ENCODE assay signal across 7 mouse cellular contexts in genomic region chr7:92904285-92904684, GRCm38 (mm10). TPM values are rescaled to one million over a fixed set of nuclear protein-coding genes. Genes with fewer than 3 reads are reported as not detected.
DNase-seq lines count a peak whose midpoint lies in the region; ATAC-seq and TF ChIP-seq lines count a peak whose summit lies in the region.
"Not testable (repeated sequence)": the region's sequence is repeated elsewhere in the genome, so short reads cannot be mapped to it uniquely, and the experiment has no call there.

No protein-coding gene starts in this region.

- 51% methylated on average over 7 of the region's 7 CpGs for WGBS in forebrain, embryonic 14.5 days
- WGBS in heart, embryonic 12.5 days = 46% methylated on average over 7 of the region's 7 CpGs
- 57% methylated on average over 7 of the region's 7 CpGs for WGBS in hindbrain, embryonic 13.5 days
- WGBS in intestine, embryonic 16.5 days = 54% methylated on average over 7 of the region's 7 CpGs
- 25% methylated on average over 7 of the region's 7 CpGs for WGBS in lung, postnatal 0 days
- 73% methylated on average over 7 of the region's 7 CpGs for WGBS in midbrain, embryonic 11.5 days

- TF ChIP-seq EP300 in lung, postnatal 0 days (IDR thresholded peaks at IDR 0.05) = not testable (repeated sequence)

- H3K9ac ChIP-seq in forebrain, embryonic 14.5 days (ENCODE audit: low read length); heart, embryonic 12.5 days; hindbrain, embryonic 13.5 days; intestine, embryonic 16.5 days (ENCODE audit: low read depth, low read length); lung, postnatal 0 days (replicated peaks; ENCODE audit: low read depth); midbrain, embryonic 11.5 days (ENCODE audit: low read length): not testable (repeated sequence)

- not testable (repeated sequence) for H3K9me3 ChIP-seq in forebrain, embryonic 14.5 days (replicated peaks; ENCODE audit: control insufficient read depth, low read length); heart, embryonic 12.5 days (replicated peaks); hindbrain, embryonic 13.5 days; intestine, embryonic 16.5 days (ENCODE audit: control insufficient read depth, low read length); lung, postnatal 0 days (ENCODE audit: low read length); midbrain, embryonic 11.5 days (ENCODE audit: control insufficient read depth, low read length)

- H3K36me3 ChIP-seq in forebrain, embryonic 14.5 days (ENCODE audit: control insufficient read depth, insufficient read depth, low read length); heart, embryonic 12.5 days; hindbrain, embryonic 13.5 days; intestine, embryonic 16.5 days (ENCODE audit: control insufficient read depth, insufficient read depth, low read length); lung, postnatal 0 days (ENCODE audit: insufficient read depth, low read length); midbrain, embryonic 11.5 days (ENCODE audit: control insufficient read depth, insufficient read depth, low read length): not testable (repeated sequence)

- not testable (repeated sequence) for H3K4me3 ChIP-seq in forebrain, embryonic 14.5 days (ENCODE audit: low read depth, low read length); heart, embryonic 12.5 days; hindbrain, embryonic 13.5 days; intestine, embryonic 16.5 days (ENCODE audit: low read length); lung, postnatal 0 days (ENCODE audit: low read depth, low read length); midbrain, embryonic 11.5 days (ENCODE audit: low read depth, low read length)

- ATAC-seq in forebrain, embryonic 14.5 days = peak; percentile 14; the same call in 1 of the 2 replicates
- peak; percentile 64 for ATAC-seq in heart, embryonic 12.5 days (ENCODE audit: insufficient number of reproducible peaks, low FRiP score)
- ATAC-seq in hindbrain, embryonic 13.5 days (ENCODE audit: low FRiP score) = peak; percentile 12; the same call in 1 of the 2 replicates
- ATAC-seq in intestine, embryonic 16.5 days = peak; percentile 38; the same call in 1 of the 2 replicates
- ATAC-seq in lung, postnatal 0 days = peak; percentile 43; the same call in 1 of the 2 replicates
- peak; percentile 22; the same call in 1 of the 2 replicates for ATAC-seq in midbrain, embryonic 11.5 days (ENCODE audit: low FRiP score)

- not testable (repeated sequence) for H3K4me1 ChIP-seq in forebrain, embryonic 14.5 days (ENCODE audit: control insufficient read depth, insufficient read depth, low read length); heart, embryonic 12.5 days (replicated peaks); hindbrain, embryonic 13.5 days (replicated peaks); intestine, embryonic 16.5 days (ENCODE audit: control insufficient read depth, insufficient read depth, low read length); lung, postnatal 0 days (ENCODE audit: insufficient read depth, low read depth, low read length); midbrain, embryonic 11.5 days (ENCODE audit: control insufficient read depth, insufficient read depth, low read length)

- H3K27ac ChIP-seq in forebrain, embryonic 14.5 days (ENCODE audit: low read depth, low read length); heart, embryonic 12.5 days (ENCODE audit: poor library complexity, severe bottlenecking); hindbrain, embryonic 13.5 days; intestine, embryonic 16.5 days (ENCODE audit: low read length); lung, postnatal 0 days (ENCODE audit: low read length); midbrain, embryonic 11.5 days (ENCODE audit: low read depth, low read length): not testable (repeated sequence)

- DNase-seq in forebrain, embryonic 14.5 days (ENCODE audit: low spot score); lung, postnatal 0 days (ENCODE audit: low spot score); midbrain, embryonic 11.5 days (ENCODE audit: low spot score, missing footprints): not testable (repeated sequence)
- DNase-seq in retina, embryonic 14.5 days (ENCODE audit: low spot score) = peak; percentile 17

- TF ChIP-seq CTCF in lung, postnatal 0 days (IDR thresholded peaks at IDR 0.05) = not testable (repeated sequence)

- H3K4me2 ChIP-seq in forebrain, embryonic 14.5 days (ENCODE audit: low read length); heart, embryonic 12.5 days; hindbrain, embryonic 13.5 days; intestine, embryonic 16.5 days (ENCODE audit: low read depth, low read length); lung, postnatal 0 days (replicated peaks; ENCODE audit: low read depth, low read length); midbrain, embryonic 11.5 days: not testable (repeated sequence)

- H3K27me3 ChIP-seq in forebrain, embryonic 14.5 days (replicated peaks; ENCODE audit: control insufficient read depth, insufficient read depth, low read length); heart, embryonic 12.5 days (replicated peaks); hindbrain, embryonic 13.5 days; intestine, embryonic 16.5 days (replicated peaks; ENCODE audit: control insufficient read depth, insufficient read depth, low read length); lung, postnatal 0 days (replicated peaks; ENCODE audit: insufficient read depth, low read length); midbrain, embryonic 11.5 days (ENCODE audit: control insufficient read depth, insufficient read depth, low read length): not testable (repeated sequence)

RNA-seq across cellular contexts. Expression of gene Prcp, which starts 30.0 kb away (rescaled TPM):
- 14.5 and 17.0 TPM in 2 replicates for polyA plus RNA-seq in forebrain, embryonic 14.5 days (2014; fragmentation: Nextera tagmentation; extraction: Ambion mirVana)
- polyA plus RNA-seq in heart, embryonic 12.5 days (2016; fragmentation: Nextera tagmentation; extraction: Ambion mirVana) = 19.3 and 19.6 TPM in 2 replicates
- polyA plus RNA-seq in hindbrain, embryonic 13.5 days (2015; fragmentation: Nextera tagmentation; extraction: Ambion mirVana) = 20.2 and 23.1 TPM in 2 replicates
- polyA plus RNA-seq in intestine, embryonic 16.5 days (2015; fragmentation: Nextera tagmentation; extraction: Ambion mirVana) = 22.8 and 25.3 TPM in 2 replicates
- polyA plus RNA-seq in lung, postnatal 0 days (2015; fragmentation: Nextera tagmentation; extraction: Ambion mirVana) = 30.0 and 34.9 TPM in 2 replicates
- polyA plus RNA-seq in midbrain, embryonic 11.5 days (2014; fragmentation: Nextera tagmentation; extraction: Ambion mirVana) = 19.4 and 19.6 TPM in 2 replicates

RNA-seq across cellular contexts. Expression of gene Ddias, which starts 30.2 kb away (rescaled TPM):
- polyA plus RNA-seq in forebrain, embryonic 14.5 days (2014; fragmentation: Nextera tagmentation; extraction: Ambion mirVana) = 9.5 and 10.9 TPM in 2 replicates
- 11.6 and 12.6 TPM in 2 replicates for polyA plus RNA-seq in heart, embryonic 12.5 days (2016; fragmentation: Nextera tagmentation; extraction: Ambion mirVana)
- polyA plus RNA-seq in hindbrain, embryonic 13.5 days (2015; fragmentation: Nextera tagmentation; extraction: Ambion mirVana) = 5.7 and 6.3 TPM in 2 replicates
- polyA plus RNA-seq in intestine, embryonic 16.5 days (2015; fragmentation: Nextera tagmentation; extraction: Ambion mirVana) = 8.7 and 9.2 TPM in 2 replicates
- polyA plus RNA-seq in lung, postnatal 0 days (2015; fragmentation: Nextera tagmentation; extraction: Ambion mirVana) = 1.1 and 1.5 TPM in 2 replicates
- 24.8 and 28.4 TPM in 2 replicates for polyA plus RNA-seq in midbrain, embryonic 11.5 days (2014; fragmentation: Nextera tagmentation; extraction: Ambion mirVana)

Comparison
In these comparisons a context has a peak if more than half of its experiments do, and no peak if none do; other contexts are left out.
1. ATAC-seq: peak in every context shown above with its lines; median percentile 64 in heart, embryonic 12.5 days; 43 in lung, postnatal 0 days; 38 in intestine, embryonic 16.5 days; 22 in midbrain, embryonic 11.5 days; 14 in forebrain, embryonic 14.5 days; 12 in hindbrain, embryonic 13.5 days.